Mouse (Mus musculus) kidney, adult 2 months (tissue): Measurements from ENCODE around the gene Kcnq1.

Source experiments
- CTCF ChIP-seq: fragments of 200-500 bp; conservative IDR thresholded peaks from 2 replicates; pipeline ENCODE4 v1.5.1; 2011; ENCODE audit warnings: low read depth, mild to moderate bottlenecking, control low read depth, low read length, moderate library complexity, mixed read lengths; ENCODE audit not compliant: insufficient read depth, insufficient read length
- POLR2A ChIP-seq: fragments of 200-500 bp; IDR thresholded peaks from one replicate; pipeline ENCODE4 v1.6.1; 2011; ENCODE audit warnings: low read depth, low read length, control low read depth

- TF ChIP-seq CTCF (no peak), POLR2A (no peak)
Measured at GRCm38 (mm10) chr7:143417875-143418274, 311.7 kb downstream of the Kcnq1 start.
